Mouse (Mus musculus): Measurements from ENCODE around the gene Ndufaf8.

GRCm38 (mm10) chr11:120107796-120108195 is 9.1 kb downstream of the Ndufaf8 start:
- TF ChIP-seq POLR2A (IDR thresholded peaks at IDR 0.05; ENCODE audit: borderline replicate concordance, low read depth, low read length) (no peak), CTCF (IDR thresholded peaks at IDR 0.05; ENCODE audit: low read depth, low read length) (no peak)
